Mouse (Mus musculus) hindbrain, embryonic 13.5 days (tissue): ENCODE data around the gene Plekhg4. TPM values are rescaled to one million over a fixed set of nuclear protein-coding genes. Genes with fewer than 3 reads are reported as not detected.

ENCODE experiments used
- ATAC-seq: fragments of 200-750 bp; cut with Nextera tagmentation; 2 replicates; pipeline ENCODE4 v1.8.0; 2017; ENCODE audit warnings: moderate TSS enrichment; ENCODE audit not compliant: low FRiP score
- H3K27ac ChIP-seq: fragments of 300-500 bp; sonication (generic); 2 replicates; pipeline ENCODE4 v1.5.1; 2015; ENCODE audit warnings: inconsistent platforms, mild to moderate bottlenecking, moderate library complexity
- H3K27me3 ChIP-seq: fragments of 300-500 bp; sonication (generic); 2 replicates; pipeline ENCODE4 v1.6.1; 2015; ENCODE audit warnings: mild to moderate bottlenecking, inconsistent platforms
- H3K36me3 ChIP-seq: fragments of 300-500 bp; sonication (generic); 2 replicates; pipeline ENCODE4 v1.6.1; 2015; ENCODE audit warnings: mild to moderate bottlenecking, inconsistent platforms
- H3K4me1 ChIP-seq: fragments of 300-500 bp; sonication (generic); replicated peaks from 2 replicates; pipeline ENCODE4 v1.6.1; 2015; ENCODE audit warnings: inconsistent platforms
- H3K4me2 ChIP-seq: fragments of 300-500 bp; sonication (generic); 2 replicates; pipeline ENCODE4 v1.6.1; 2015; ENCODE audit warnings: inconsistent platforms, mild to moderate bottlenecking, moderate library complexity
- H3K4me3 ChIP-seq: fragments of 300-500 bp; sonication (generic); 2 replicates; pipeline ENCODE4 v1.5.1; 2015; ENCODE audit warnings: mild to moderate bottlenecking, inconsistent platforms
- H3K9ac ChIP-seq: fragments of 300-500 bp; sonication (generic); 2 replicates; pipeline ENCODE4 v1.6.1; 2015; ENCODE audit warnings: mild to moderate bottlenecking, inconsistent platforms
- H3K9me3 ChIP-seq: fragments of 300-500 bp; sonication (generic); 2 replicates; pipeline ENCODE4 v1.6.1; 2016; ENCODE audit warnings: inconsistent platforms
- WGBS: fragments of 180-500 bp; shearing (Covaris S2); methylation state at CpG from one replicate; pipeline ENCODE4 v1.1.7; 2015; 5-methylcytosine and 5-hydroxymethylcytosine counted together
- polyA plus RNA-seq: library from polyadenylated mRNA; unstranded; fragments of >200 nt; fragmentation: Nextera tagmentation; extraction: Ambion mirVana; gene quantifications from 2 replicates; pipeline ENCODE4 v1.2.1, GENCODE M21; 2015

Gene Plekhg4
- polyA plus RNA-seq, result 1.6 and 1.9 TPM in 2 replicates

GRCm38 (mm10) chr8:105373032-105373431 is at the start of gene Plekhg4:
Gene Plekhg4, plus strand, starts transcription at chr8:105373274.
- H3K4me3 ChIP-seq, result no peak within 1 kb of the TSS
- 70% methylated on average over 2 of the region's 2 CpGs for WGBS
- H3K4me2 ChIP-seq, result no peak within 1 kb of the TSS
- no peaks in the 10 kb centered on the region for H3K9me3 ChIP-seq
- H3K9ac ChIP-seq, result no peak within 1 kb of the TSS
- no peak within 1 kb of the TSS for H3K27ac ChIP-seq
- 0 out of 2 replicates have a peak, but pooled peaks cover 6% of the 10 kb centered on the region for H3K4me1 ChIP-seq
- H3K27me3 ChIP-seq, result no peaks in the 10 kb centered on the region
- ATAC-seq, result no peak
- peaks cover 14% of the 10 kb centered on the region for H3K36me3 ChIP-seq

DNA sequence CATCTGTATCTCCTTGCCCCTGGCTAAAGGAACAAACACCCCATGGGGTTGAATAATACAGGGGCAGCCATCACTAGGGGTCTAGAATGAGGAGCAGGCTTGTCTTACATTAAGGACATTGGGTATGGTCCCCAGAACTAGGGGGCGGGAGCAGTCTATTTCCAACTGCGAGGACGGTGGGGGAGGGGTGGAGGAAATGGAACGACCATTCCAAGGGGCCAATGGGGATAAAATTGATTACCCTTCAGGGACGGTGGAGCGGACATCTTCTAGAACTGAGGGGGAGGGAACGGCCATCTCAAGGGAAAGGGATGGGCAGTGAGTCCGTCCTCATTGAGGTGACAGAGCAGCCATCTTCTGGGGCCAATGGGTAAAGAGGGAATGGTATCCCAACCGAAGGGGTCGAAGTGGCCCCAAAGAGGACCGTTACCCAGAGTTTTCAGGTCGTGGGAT is 47.4 kb upstream of the Plekhg4 start:
- Histone ChIP-seq H3K4me2 (peak overlapping the region; percentile 76), H3K27me3 (no peaks in the 10 kb centered on the region), H3K4me3 (peak overlapping the region; percentile 79), H3K36me3 (peaks cover 42% of the 10 kb centered on the region), H3K27ac (peak overlapping the region; percentile 88), H3K9me3 (no peaks in the 10 kb centered on the region), H3K9ac (peak overlapping the region; percentile 92), H3K4me1 (peaks cover 31% of the 10 kb centered on the region)
- peak; percentile 75 for ATAC-seq
- under 1% methylated on average over 12 of the region's 12 CpGs for WGBS

DNA sequence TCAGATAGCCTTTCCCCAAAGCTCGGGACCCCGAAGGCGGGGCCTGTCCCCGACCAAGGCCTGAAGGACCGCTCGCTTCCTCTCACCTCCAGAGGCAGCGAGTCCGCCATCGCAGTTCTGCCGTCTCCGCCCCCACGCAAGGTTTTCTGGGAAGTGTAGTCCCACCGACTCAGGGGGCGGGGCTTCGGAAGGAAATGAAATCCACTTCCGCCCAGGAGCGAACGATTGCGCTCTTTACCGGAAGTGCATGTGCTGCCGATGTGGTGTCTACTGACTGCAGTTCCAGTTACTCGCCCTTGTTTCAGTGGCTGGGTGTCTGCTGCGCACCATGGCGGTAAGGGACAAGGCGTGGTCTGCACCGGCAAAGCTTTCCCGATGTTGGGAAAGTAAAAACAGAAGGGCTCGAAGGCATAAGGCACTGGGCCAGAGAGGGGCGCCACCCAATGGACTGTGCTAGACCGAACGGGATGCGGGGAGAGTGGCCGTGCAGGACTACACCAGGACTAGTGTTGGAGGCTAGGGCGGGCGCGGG is 46.9 kb upstream of the Plekhg4 start, which contains the start of the genes Lrrc29 and Tmem208:
Gene Lrrc29, minus strand, starts transcription at position 138 of the 532 bp plus-strand sequence.
Gene Tmem208, plus strand, starts transcription at position 214 of the 532 bp plus-strand sequence.
- Histone ChIP-seq H3K36me3 (peaks cover 47% of the 10 kb centered on the region), H3K9me3 (no peaks in the 10 kb centered on the region), H3K9ac (peak within 1 kb of the TSS; percentile 92), H3K27ac (peak within 1 kb of the TSS; percentile 88), H3K4me2 (peak within 1 kb of the TSS; percentile 85), H3K27me3 (no peaks in the 10 kb centered on the region), H3K4me3 (peak within 1 kb of the TSS; percentile 79), H3K4me1 (peaks cover 31% of the 10 kb centered on the region)
- WGBS, result under 1% methylated on average over 36 of the region's 36 CpGs
- peak; percentile 93 for ATAC-seq

DNA sequence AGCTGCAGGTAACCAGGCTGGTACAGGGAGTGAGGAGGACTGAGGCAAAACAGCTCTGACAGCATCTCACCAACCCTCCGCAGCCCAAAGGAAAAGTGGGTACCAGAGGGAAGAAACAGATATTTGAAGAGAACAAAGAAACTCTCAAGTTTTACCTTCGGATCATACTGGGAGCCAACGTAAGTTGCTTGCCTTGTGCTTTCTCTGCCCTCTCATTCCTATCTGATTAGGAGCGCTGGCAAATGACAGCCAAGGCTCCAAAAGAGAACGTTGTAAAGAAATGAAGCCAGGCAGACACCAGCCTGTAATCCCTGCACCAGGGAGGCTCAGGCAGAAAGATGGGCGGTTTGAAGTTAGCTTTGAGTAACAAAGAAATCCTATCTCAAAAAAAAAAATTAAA is 46.1 kb upstream of the Plekhg4 start:
- Histone ChIP-seq H3K4me3 (peak overlapping the region; percentile 79), H3K27ac (peak overlapping the region; percentile 87), H3K4me1 (peaks cover 31% of the 10 kb centered on the region), H3K9ac (peak overlapping the region; percentile 79), H3K36me3 (peaks cover 53% of the 10 kb centered on the region), H3K27me3 (no peaks in the 10 kb centered on the region), H3K4me2 (peak overlapping the region; percentile 85), H3K9me3 (no peaks in the 10 kb centered on the region)
- 48% methylated on average over 6 of the region's 6 CpGs for WGBS
- ATAC-seq, result no peak

DNA sequence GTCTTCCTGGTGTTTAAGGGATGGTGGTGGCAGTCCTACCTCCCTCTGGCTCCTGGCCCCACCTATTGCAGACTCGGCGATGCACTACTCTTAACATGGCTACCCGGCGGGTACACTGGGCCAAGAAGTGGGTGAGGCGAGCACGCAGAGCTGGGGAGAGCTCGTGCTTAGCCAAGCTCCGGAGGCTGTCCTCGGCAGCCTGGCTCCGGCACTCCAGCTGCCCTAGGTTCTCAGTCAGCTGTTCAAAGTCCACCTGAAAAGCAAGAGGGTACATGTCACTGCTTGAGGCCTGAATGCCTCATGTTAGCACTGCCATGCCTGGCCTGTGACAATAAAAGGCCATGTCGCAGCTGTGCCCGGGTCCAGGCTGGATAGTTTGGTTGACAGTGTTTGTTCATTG is 42.7 kb upstream of the Plekhg4 start:
- H3K27me3 ChIP-seq, result no peaks in the 10 kb centered on the region
- ATAC-seq, result no peak
- H3K4me3 ChIP-seq, result no peak overlapping the region
- no peaks in the 10 kb centered on the region for H3K9me3 ChIP-seq
- WGBS, result 96% methylated on average over 12 of the region's 12 CpGs
- H3K4me2 ChIP-seq, result no peak overlapping the region
- no peak overlapping the region; the same call in 1 of the 2 replicates for H3K9ac ChIP-seq
- peaks cover 19% of the 10 kb centered on the region for H3K4me1 ChIP-seq
- H3K36me3 ChIP-seq, result peaks cover 67% of the 10 kb centered on the region
- no peak overlapping the region for H3K27ac ChIP-seq

DNA sequence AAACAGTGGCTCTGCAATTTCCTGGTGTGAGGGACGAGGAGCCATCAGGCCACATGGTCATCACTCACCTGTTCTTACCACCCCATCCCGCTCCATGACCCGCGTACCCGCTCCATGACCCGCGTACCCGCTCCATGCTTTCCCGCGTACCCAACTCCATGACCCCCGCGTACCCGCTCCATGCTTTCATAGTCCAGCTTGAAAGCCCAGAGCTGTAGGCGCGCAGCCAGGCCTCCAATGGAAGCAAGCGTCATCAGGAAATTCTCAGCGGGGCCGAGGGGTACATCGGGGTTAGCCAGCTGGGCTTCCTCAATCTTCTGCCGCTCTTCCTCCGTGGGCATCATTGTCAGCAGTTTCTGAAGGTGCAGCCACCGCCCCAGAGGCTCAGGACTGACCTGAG is 41.6 kb upstream of the Plekhg4 start:
- 97% methylated on average over 22 of the region's 22 CpGs for WGBS
- peaks cover 16% of the 10 kb centered on the region for H3K4me1 ChIP-seq
- H3K9ac ChIP-seq, result no peak overlapping the region
- peaks cover 70% of the 10 kb centered on the region for H3K36me3 ChIP-seq
- no peak overlapping the region for H3K4me3 ChIP-seq
- no peak for ATAC-seq
- H3K27me3 ChIP-seq, result no peaks in the 10 kb centered on the region
- no peaks in the 10 kb centered on the region for H3K9me3 ChIP-seq
- no peak overlapping the region for H3K4me2 ChIP-seq
- no peak overlapping the region for H3K27ac ChIP-seq

DNA sequence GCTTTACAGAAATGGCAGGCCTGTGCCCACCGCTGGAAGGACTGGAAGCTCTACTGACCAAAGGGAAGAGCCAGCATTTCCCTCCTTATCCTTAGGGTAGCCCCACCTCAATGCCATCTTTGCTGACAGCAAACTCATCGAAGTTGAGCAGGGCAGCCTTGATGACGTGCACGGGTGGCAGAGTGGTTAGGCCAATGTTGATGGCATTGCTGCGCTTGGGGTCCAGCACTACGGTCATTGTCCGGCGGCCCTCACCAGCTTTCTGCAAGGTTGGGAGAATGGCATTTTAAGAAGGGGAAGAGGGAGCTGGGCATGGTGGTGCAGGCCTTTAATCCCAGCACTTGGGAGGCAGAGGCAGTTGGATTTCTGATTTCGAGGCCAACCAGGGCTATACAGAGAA is 41.1 kb upstream of the Plekhg4 start:
- Histone ChIP-seq H3K9ac (no peak overlapping the region), H3K9me3 (no peaks in the 10 kb centered on the region), H3K4me2 (no peak overlapping the region), H3K36me3 (peaks cover 70% of the 10 kb centered on the region), H3K4me3 (no peak overlapping the region), H3K4me1 (peaks cover 13% of the 10 kb centered on the region), H3K27ac (no peak overlapping the region), H3K27me3 (no peaks in the 10 kb centered on the region)
- ATAC-seq, result no peak
- 96% methylated on average over 9 of the region's 9 CpGs for WGBS

GRCm38 (mm10) chr8:105332523-105332922 is 40.6 kb upstream of the Plekhg4 start:
- Histone ChIP-seq H3K4me2 (no peak overlapping the region), H3K4me3 (no peak overlapping the region), H3K36me3 (peaks cover 70% of the 10 kb centered on the region), H3K9ac (no peak overlapping the region), H3K4me1 (peaks cover 7% of the 10 kb centered on the region), H3K9me3 (no peaks in the 10 kb centered on the region), H3K27me3 (peaks cover 3% of the 10 kb centered on the region; the same call in 1 of the 2 replicates), H3K27ac (no peak overlapping the region)
- ATAC-seq, result no peak
- WGBS, result 84% methylated on average over 2 of the region's 2 CpGs

DNA sequence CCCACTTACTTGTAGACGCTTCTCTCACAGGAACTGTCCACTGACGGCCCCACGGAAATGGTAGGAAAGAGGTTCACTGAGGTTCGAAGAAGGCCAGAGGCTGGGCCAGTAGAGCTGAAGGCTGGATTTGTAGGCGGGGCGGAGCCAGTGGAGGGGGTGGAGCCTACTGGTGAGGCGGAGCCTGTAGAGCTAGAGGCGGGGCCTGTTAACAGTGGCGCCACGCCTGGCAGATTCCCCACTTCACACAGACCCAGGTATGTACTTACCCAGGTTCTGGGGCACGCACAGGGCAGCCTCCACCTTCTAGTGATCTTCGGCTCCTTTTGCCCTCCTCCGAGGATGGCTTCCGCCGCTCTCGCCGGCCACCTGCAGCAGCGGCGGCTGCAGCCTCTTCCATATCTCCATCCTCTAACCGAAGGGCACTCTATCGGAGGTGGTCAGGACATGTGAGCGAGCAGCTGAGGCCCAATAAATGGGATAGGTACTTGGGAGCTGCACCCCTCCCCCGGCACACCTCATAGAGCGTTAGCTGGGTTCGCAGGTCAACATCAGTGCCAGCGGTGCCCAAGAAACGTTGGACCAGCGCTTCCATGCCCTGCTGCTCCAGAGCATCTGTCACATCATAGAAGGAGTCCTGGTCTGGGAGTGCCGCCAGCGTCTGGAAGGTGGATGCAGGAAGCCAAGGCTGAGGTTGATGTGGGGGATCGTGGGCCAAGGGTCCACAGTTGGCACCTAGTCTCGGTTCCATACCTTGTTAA is 36.5 kb upstream of the Plekhg4 start:
- WGBS, result 51% methylated on average over 32 of the region's 32 CpGs

GRCm38 (mm10) chr8:105338992-105339391 is 34.1 kb upstream of the Plekhg4 start:
- H3K27ac ChIP-seq, result no peak overlapping the region
- peaks cover 13% of the 10 kb centered on the region for H3K36me3 ChIP-seq
- no peaks in the 10 kb centered on the region for H3K9me3 ChIP-seq
- peaks cover 4% of the 10 kb centered on the region; the same call in 1 of the 2 replicates for H3K27me3 ChIP-seq
- peaks cover 7% of the 10 kb centered on the region; the same call in 1 of the 2 replicates for H3K4me1 ChIP-seq
- H3K9ac ChIP-seq, result no peak overlapping the region
- WGBS, result 70% methylated on average over 4 of the region's 4 CpGs
- no peak overlapping the region for H3K4me3 ChIP-seq
- ATAC-seq, result no peak
- no peak overlapping the region for H3K4me2 ChIP-seq

More for the DNA sequence above, 36.5 kb upstream of the Plekhg4 start:
- Histone ChIP-seq H3K9ac (no peak overlapping the region), H3K27ac (no peak overlapping the region), H3K4me3 (0 out of 2 replicates have a peak overlapping the region, but pooled peaks have one; percentile 7), H3K4me2 (peak overlapping the region; percentile 23), H3K36me3 (peaks cover 33% of the 10 kb centered on the region), H3K4me1 (peaks cover 6% of the 10 kb centered on the region; the same call in 1 of the 2 replicates), H3K27me3 (peaks cover 4% of the 10 kb centered on the region; the same call in 1 of the 2 replicates), H3K9me3 (no peaks in the 10 kb centered on the region)
- 0 out of 2 replicates have a peak, but pooled peaks have one; percentile 1 for ATAC-seq

DNA sequence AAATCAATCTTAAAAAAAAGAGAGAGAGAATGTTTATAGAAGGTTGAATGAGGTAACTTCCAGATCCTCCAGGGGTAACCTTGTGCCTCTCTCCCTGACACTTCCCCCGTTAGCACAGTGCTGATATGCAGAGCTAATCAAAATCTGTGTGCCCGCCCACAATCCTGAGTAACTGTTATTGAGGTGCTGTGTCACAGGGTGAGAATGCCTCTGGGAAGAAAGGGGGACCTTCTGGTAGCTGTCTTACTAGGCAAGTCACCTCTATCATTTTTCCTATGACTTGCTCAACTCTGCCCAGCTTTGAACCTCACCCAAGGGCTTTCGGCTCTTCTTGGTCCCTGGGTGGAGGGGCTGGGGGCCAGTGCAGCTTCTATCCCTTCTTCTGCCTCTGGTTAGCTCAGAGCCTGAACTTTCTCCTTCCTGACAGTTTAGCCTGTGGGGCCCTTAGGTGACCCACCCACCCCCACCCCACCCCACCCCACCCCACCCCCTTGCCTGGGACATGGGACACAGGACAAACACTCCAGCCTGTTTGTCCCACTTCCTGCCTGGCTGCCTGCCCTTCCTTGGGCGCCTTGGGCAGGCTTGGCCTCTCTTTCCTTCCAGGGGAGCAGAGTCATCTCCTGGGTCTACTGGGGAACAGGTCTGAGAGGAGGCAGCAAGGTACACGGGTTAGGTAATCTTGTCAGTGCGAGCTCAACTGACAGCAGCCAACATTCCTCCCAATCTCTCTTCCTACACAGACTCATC is 33.0 kb upstream of the Plekhg4 start:
- H3K27me3 ChIP-seq, result peaks cover 4% of the 10 kb centered on the region; the same call in 1 of the 2 replicates
- H3K36me3 ChIP-seq, result peaks cover 4% of the 10 kb centered on the region
- no peaks in the 10 kb centered on the region for H3K9me3 ChIP-seq
- H3K4me1 ChIP-seq, result peaks cover 7% of the 10 kb centered on the region; the same call in 1 of the 2 replicates
- WGBS, result 86% methylated on average over 6 of the region's 6 CpGs
- ATAC-seq, result no peak
- no peak overlapping the region for H3K4me3 ChIP-seq
- no peak overlapping the region for H3K4me2 ChIP-seq
- no peak overlapping the region for H3K27ac ChIP-seq
- no peak overlapping the region; the same call in 1 of the 2 replicates for H3K9ac ChIP-seq

- no peak overlapping the region for H3K27ac ChIP-seq
- no peaks in the 10 kb centered on the region for H3K9me3 ChIP-seq
- no peak for ATAC-seq
- H3K4me1 ChIP-seq, result peaks cover 15% of the 10 kb centered on the region; the same call in 1 of the 2 replicates
- H3K27me3 ChIP-seq, result peaks cover 9% of the 10 kb centered on the region
- peaks cover under 1% of the 10 kb centered on the region; the same call in 1 of the 2 replicates for H3K36me3 ChIP-seq
- H3K4me3 ChIP-seq, result no peak overlapping the region
- no peak overlapping the region for H3K4me2 ChIP-seq
- 47% methylated on average over 8 of the region's 8 CpGs for WGBS
- no peak overlapping the region for H3K9ac ChIP-seq
Observed at GRCm38 (mm10) chr8:105341399-105341798, 31.7 kb upstream of the Plekhg4 start.
